ENCODE assay signal across 9 mouse cellular contexts in genomic region chr10:42987594-42988052, GRCm38 (mm10).
DNase-seq lines count a peak whose midpoint lies in the region; ATAC-seq and TF ChIP-seq lines count a peak whose summit lies in the region.
"Had no signal": no experiment of that assay in that cellular context is flagged by ENCODE, and none has a peak within 500 bp of the region (broad histone marks: within the 10 kb centered on the region; RNA-seq: fewer than 3 reads in every experiment).

No protein-coding gene starts in this region.

- H3K9ac ChIP-seq in intestine, postnatal 0 days (ENCODE audit: low read depth, low read length): no peak overlapping the region
- H3K9ac ChIP-seq: liver, embryonic 13.5 days had no signal

- intact Hi-C loops in gastrocnemius, postnatal 14 days (cut with DNase I; ENCODE audit: low total_unique reads): no loop called here

- TF ChIP-seq CTCF in bone marrow, adult 2 months (IDR thresholded peaks at IDR 0.05; ENCODE audit: control insufficient read depth, insufficient read depth, low read length): peak; percentile 65
- peak; percentile 84 for TF ChIP-seq CTCF in intestine, postnatal 0 days (IDR thresholded peaks at IDR 0.05; ENCODE audit: low read depth)

- H3K27me3 ChIP-seq in intestine, postnatal 0 days (replicated peaks; ENCODE audit: control insufficient read depth, insufficient read depth, low read length): no peaks in the 10 kb centered on the region

- ATAC-seq in intestine, postnatal 0 days: peak; percentile 61

- TF ChIP-seq POLR2A in bone marrow, adult 2 months (IDR thresholded peaks at IDR 0.05; ENCODE audit: borderline replicate concordance, control insufficient read depth, low read depth, low read length): no peak

- WGBS in bone marrow, adult 2 months: 15% methylated on average over 6 of the region's 6 CpGs
- 15% methylated on average over 6 of the region's 6 CpGs for WGBS in intestine, postnatal 0 days

- peak overlapping the region; percentile 24; the same call in 1 of the 2 replicates for H3K4me2 ChIP-seq in intestine, postnatal 0 days (replicated peaks; ENCODE audit: low read depth)
- H3K4me2 ChIP-seq: liver, embryonic 13.5 days had no signal

- DNase-seq in cerebellum, postnatal 10 days: peak; percentile 71
- DNase-seq in cerebellum, adult 9-10 months: no peak
- peak; percentile 55 for DNase-seq in gastrocnemius, postnatal 14 days
- peak; percentile 63 for DNase-seq in lung, postnatal 10 days
- peak; percentile 76 for DNase-seq in skeletal muscle tissue, adult 2 months (ENCODE audit: low read depth, low spot score)
- DNase-seq in right cerebral cortex, postnatal 25 days: no peak
- DNase-seq: liver, embryonic 13.5 days had no signal

- H3K4me3 ChIP-seq in bone marrow, adult 2 months (replicated peaks; ENCODE audit: control insufficient read depth, low read depth, low read length): no peak overlapping the region
- no peak overlapping the region for H3K4me3 ChIP-seq in intestine, postnatal 0 days (ENCODE audit: low read depth, low read length)
- H3K4me3 ChIP-seq: liver, embryonic 13.5 days had no signal

- H3K9me3 ChIP-seq in intestine, postnatal 0 days (ENCODE audit: control insufficient read depth): no peaks in the 10 kb centered on the region
- H3K9me3 ChIP-seq: liver, embryonic 13.5 days had no signal

- H3K36me3 ChIP-seq in intestine, postnatal 0 days (ENCODE audit: control insufficient read depth, insufficient read depth): no peaks in the 10 kb centered on the region
- H3K36me3 ChIP-seq: liver, embryonic 13.5 days had no signal

- H3K27ac ChIP-seq in bone marrow, adult 2 months (ENCODE audit: control insufficient read depth, insufficient read depth, low read depth, low read length, poor library complexity): no peak overlapping the region
- no peak overlapping the region for H3K27ac ChIP-seq in intestine, postnatal 0 days (ENCODE audit: low read depth, low read length)
- H3K27ac ChIP-seq: liver, embryonic 13.5 days had no signal

- H3K4me1 ChIP-seq in bone marrow, adult 2 months (ENCODE audit: control insufficient read depth, insufficient read depth, low read length): no peaks in the 10 kb centered on the region
- no peaks in the 10 kb centered on the region for H3K4me1 ChIP-seq in intestine, postnatal 0 days (replicated peaks; ENCODE audit: control insufficient read depth, insufficient read depth, low read length)
- H3K4me1 ChIP-seq: liver, embryonic 13.5 days had no signal

Comparison
In these comparisons a context has a peak if more than half of its experiments do, and no peak if none do; other contexts are left out.
1. DNase-seq: peak in cerebellum, postnatal 10 days (2 of 2), gastrocnemius, postnatal 14 days (single experiment), lung, postnatal 10 days (single experiment) and skeletal muscle tissue, adult 2 months (single experiment); none in cerebellum, adult 9-10 months (single experiment) and right cerebral cortex, postnatal 25 days (single experiment).